8 mouse cellular contexts compared by ENCODE assay signal in the genomic region with DNA sequence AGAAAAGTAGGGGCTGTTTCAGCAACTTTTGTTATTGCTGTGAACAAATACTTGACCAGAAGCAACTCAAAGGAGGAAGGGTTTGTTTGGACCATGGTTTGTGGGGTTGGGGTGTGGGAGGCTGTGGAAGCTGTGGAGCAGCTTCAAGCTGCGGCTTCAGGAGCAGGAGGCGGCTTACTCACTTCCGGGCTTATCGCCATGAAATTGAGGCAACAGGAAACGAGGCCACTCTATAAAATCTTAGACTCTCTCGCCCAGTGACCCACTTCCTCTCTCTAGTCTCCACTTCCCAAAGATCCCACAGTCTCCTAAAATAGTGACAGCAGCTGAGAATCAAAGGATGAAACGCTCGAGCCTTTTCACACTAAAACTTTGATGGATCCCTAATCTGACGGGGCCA. TPM values are rescaled to one million over a fixed set of nuclear protein-coding genes. Genes with fewer than 3 reads are reported as not detected.
A peak's percentile ranks its signal among the peaks of the same experiment; 100 is the strongest.
DNase-seq lines count a peak whose midpoint lies in the region; ATAC-seq and TF ChIP-seq lines count a peak whose summit lies in the region.

No protein-coding gene starts in this region.

- no peaks in the 10 kb centered on the region for H3K36me3 ChIP-seq in kidney, postnatal 0 days (ENCODE audit: insufficient read depth, low read length)
- no peaks in the 10 kb centered on the region for H3K36me3 ChIP-seq in kidney, embryonic 16.5 days (ENCODE audit: insufficient read depth, low read length)
- H3K36me3 ChIP-seq in midbrain, embryonic 14.5 days (ENCODE audit: control insufficient read depth, insufficient read depth, low read length), result no peaks in the 10 kb centered on the region

- H3K9me3 ChIP-seq in kidney, postnatal 0 days (replicated peaks; ENCODE audit: low read length), result no peaks in the 10 kb centered on the region
- no peaks in the 10 kb centered on the region for H3K9me3 ChIP-seq in kidney, embryonic 16.5 days (ENCODE audit: low read length)
- no peaks in the 10 kb centered on the region for H3K9me3 ChIP-seq in midbrain, embryonic 14.5 days (ENCODE audit: control insufficient read depth, low read length)

- no peak overlapping the region for H3K27ac ChIP-seq in kidney, postnatal 0 days
- H3K27ac ChIP-seq in kidney, embryonic 16.5 days (ENCODE audit: low read length), result no peak overlapping the region
- no peak overlapping the region for H3K27ac ChIP-seq in midbrain, embryonic 14.5 days (replicated peaks; ENCODE audit: low read depth, low read length)

- WGBS in kidney, postnatal 0 days, result 32% methylated on average over 9 of the region's 9 CpGs
- 51% methylated on average over 9 of the region's 9 CpGs for WGBS in kidney, embryonic 16.5 days
- 20% methylated on average over 9 of the region's 9 CpGs for WGBS in lung, adult 2 months
- WGBS in midbrain, embryonic 14.5 days, result 66% methylated on average over 9 of the region's 9 CpGs

- DNase-seq in kidney, postnatal 0 days (ENCODE audit: low spot score), result peak; percentile 35
- DNase-seq in MEL-GATA-1-ER (ENCODE audit: extremely low read depth, low read depth), result peak; percentile 43
- DNase-seq in lung, adult 2 months, result peak; percentile 6
- peak; percentile 28 to 45 for DNase-seq in thymus, adult 18-20 months
- no peak for DNase-seq in yolk sac, embryonic 10.5 days (ENCODE audit: low spot score)
- DNase-seq in midbrain, embryonic 14.5 days, result no peak

- H3K4me1 ChIP-seq in kidney, postnatal 0 days (replicated peaks; ENCODE audit: insufficient read depth, low read length), result no peaks in the 10 kb centered on the region
- no peaks in the 10 kb centered on the region; the same call in 1 of the 2 replicates for H3K4me1 ChIP-seq in kidney, embryonic 16.5 days (ENCODE audit: insufficient read depth, low read length)
- H3K4me1 ChIP-seq in lung, adult 2 months (ENCODE audit: control insufficient read depth, insufficient read depth, low read length), result peaks cover 4% of the 10 kb centered on the region; the same call in 1 of the 2 replicates
- H3K4me1 ChIP-seq in midbrain, embryonic 14.5 days (ENCODE audit: control insufficient read depth, insufficient read depth, low read length), result no peaks in the 10 kb centered on the region

- TF ChIP-seq CTCF in kidney, postnatal 0 days (IDR thresholded peaks at IDR 0.05; ENCODE audit: low read depth), result no peak
- TF ChIP-seq CTCF in lung, adult 2 months (IDR thresholded peaks at IDR 0.05; ENCODE audit: insufficient read depth, low read length), result no peak

- no peak overlapping the region for H3K9ac ChIP-seq in kidney, postnatal 0 days (ENCODE audit: low read depth, low read length)
- H3K9ac ChIP-seq in kidney, embryonic 16.5 days (replicated peaks; ENCODE audit: low read length), result no peak overlapping the region
- no peak overlapping the region for H3K9ac ChIP-seq in midbrain, embryonic 14.5 days (replicated peaks; ENCODE audit: low read length)

- H3K4me2 ChIP-seq in kidney, postnatal 0 days (ENCODE audit: low read length), result no peak overlapping the region
- H3K4me2 ChIP-seq in kidney, embryonic 16.5 days (replicated peaks; ENCODE audit: low read depth, low read length), result no peak overlapping the region
- H3K4me2 ChIP-seq in midbrain, embryonic 14.5 days (ENCODE audit: low read length), result no peak overlapping the region

- no peak for TF ChIP-seq POLR2A in lung, adult 2 months (IDR thresholded peaks at IDR 0.05; ENCODE audit: borderline replicate concordance, extremely low read depth, low read depth, low read length)

- H3K4me3 ChIP-seq in kidney, postnatal 0 days (replicated peaks; ENCODE audit: low read depth, low read length), result no peak overlapping the region
- H3K4me3 ChIP-seq in kidney, embryonic 16.5 days (ENCODE audit: low read length), result no peak overlapping the region
- peak overlapping the region; percentile 10 for H3K4me3 ChIP-seq in lung, adult 2 months (replicated peaks; ENCODE audit: extremely low read depth, low read depth, low read length)
- H3K4me3 ChIP-seq in midbrain, embryonic 14.5 days (replicated peaks; ENCODE audit: low read depth, low read length), result no peak overlapping the region

- ATAC-seq in kidney, postnatal 0 days (replicated peaks; ENCODE audit: low FRiP score, low read depth), result no peak
- no peak for ATAC-seq in kidney, embryonic 16.5 days (ENCODE audit: low FRiP score, low TSS enrichment)
- peak; percentile 99 for ATAC-seq in granulocyte monocyte progenitor cell, adult 5-6 weeks (replicated peaks; ENCODE audit: poor library complexity, severe bottlenecking)
- no peak for ATAC-seq in midbrain, embryonic 14.5 days (ENCODE audit: low FRiP score, low TSS enrichment)

- no peaks in the 10 kb centered on the region for H3K27me3 ChIP-seq in kidney, postnatal 0 days (ENCODE audit: insufficient read depth, low read length)
- H3K27me3 ChIP-seq in kidney, embryonic 16.5 days (ENCODE audit: insufficient read depth, low read length), result no peaks in the 10 kb centered on the region
- H3K27me3 ChIP-seq in midbrain, embryonic 14.5 days (ENCODE audit: control insufficient read depth, insufficient read depth, low read length), result no peaks in the 10 kb centered on the region

RNA-seq across cellular contexts. Expression of gene Gm2310, which starts 7.9 kb away (rescaled TPM):
- not detected in 2 replicates for polyA plus RNA-seq in kidney, postnatal 0 days (2015; fragmentation: Nextera tagmentation; extraction: Ambion mirVana)
- not detected in 2 replicates for polyA plus RNA-seq in kidney, embryonic 16.5 days (2015; fragmentation: Nextera tagmentation; extraction: Ambion mirVana)
- not detected in 2 replicates for total RNA-seq in granulocyte monocyte progenitor cell, adult 5-6 weeks (2014; fragmentation: Nextera tagmentation)
- not detected in 2 replicates for total RNA-seq in granulocyte monocyte progenitor cell, adult 5-6 weeks (2017)
- not detected in 2 replicates for polyA plus RNA-seq in lung, adult 2 months (2012; rRNA removed)
- polyA plus RNA-seq in midbrain, embryonic 14.5 days (2014; fragmentation: Nextera tagmentation; extraction: Ambion mirVana), result not detected in 2 replicates

Comparison
In these comparisons a context has a peak if more than half of its experiments do, and no peak if none do; other contexts are left out.
1. DNase-seq: peak in kidney, postnatal 0 days (single experiment), MEL-GATA-1-ER (single experiment), lung, adult 2 months (single experiment) and thymus, adult 18-20 months (2 of 2); none in yolk sac, embryonic 10.5 days (single experiment) and midbrain, embryonic 14.5 days (single experiment).